9 mouse cellular contexts compared by ENCODE assay signal in the genomic region with DNA sequence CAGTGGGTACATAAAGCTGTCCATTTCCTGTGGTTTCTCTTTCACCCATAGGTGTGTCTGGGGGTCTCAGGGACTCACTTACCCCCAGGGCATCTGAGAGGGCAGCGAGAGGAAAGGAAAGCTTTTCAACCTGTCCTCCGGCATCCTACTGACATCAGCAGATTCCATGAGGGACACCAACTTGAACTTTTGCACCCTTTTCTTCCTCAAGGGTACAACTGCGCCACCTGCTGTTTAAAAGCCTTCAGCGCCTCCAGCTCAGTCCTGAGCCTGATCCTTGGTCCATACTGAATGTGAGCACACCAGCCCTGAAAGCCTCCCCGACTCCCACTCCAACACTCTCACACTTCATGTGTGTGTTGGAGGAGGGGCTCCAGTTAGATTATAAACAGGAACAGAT. TPM values are rescaled to one million over a fixed set of nuclear protein-coding genes. Genes with fewer than 3 reads are reported as not detected.
DNase-seq lines count a peak whose midpoint lies in the region; ATAC-seq lines count a peak whose summit lies in the region.
"Had no signal": no experiment of that assay in that cellular context is flagged by ENCODE, and none has a peak within 500 bp of the region (broad histone marks: within the 10 kb centered on the region; RNA-seq: fewer than 3 reads in every experiment).

No protein-coding gene starts in this region.

- no peak overlapping the region for H3K9ac ChIP-seq in heart, embryonic 13.5 days
- no peak overlapping the region for H3K9ac ChIP-seq in heart, embryonic 16.5 days (ENCODE audit: low read length)
- H3K9ac ChIP-seq in midbrain, embryonic 15.5 days, result no peak overlapping the region
- H3K9ac ChIP-seq: embryonic facial prominence, embryonic 12.5 days had no signal

- DNase-seq in heart, embryonic 10.5 days (ENCODE audit: low spot score), result no peak
- DNase-seq in ES-CJ7 (ENCODE audit: low read depth, low spot score), result peak; percentile 79
- peak; percentile 19 for DNase-seq in cerebellum, adult 8-10 months
- peak; percentile 89 for DNase-seq in kidney, postnatal 4 days
- DNase-seq in yolk sac, embryonic 10.5 days (ENCODE audit: low spot score), result peak; percentile 56

- no peaks in the 10 kb centered on the region for H3K9me3 ChIP-seq in heart, embryonic 13.5 days
- H3K9me3 ChIP-seq in heart, embryonic 10.5 days, result no peaks in the 10 kb centered on the region
- no peaks in the 10 kb centered on the region for H3K9me3 ChIP-seq in heart, embryonic 16.5 days (replicated peaks; ENCODE audit: control insufficient read depth, low read length)
- no peaks in the 10 kb centered on the region for H3K9me3 ChIP-seq in midbrain, embryonic 15.5 days
- H3K9me3 ChIP-seq: embryonic facial prominence, embryonic 12.5 days had no signal

- no peaks in the 10 kb centered on the region for H3K27me3 ChIP-seq in heart, embryonic 13.5 days (replicated peaks)
- 0 out of 2 replicates have a peak, but pooled peaks cover 2% of the 10 kb centered on the region for H3K27me3 ChIP-seq in heart, embryonic 10.5 days (ENCODE audit: insufficient read depth, poor library complexity, severe bottlenecking)
- H3K27me3 ChIP-seq in heart, embryonic 16.5 days (ENCODE audit: control insufficient read depth, insufficient read depth, low read length), result no peaks in the 10 kb centered on the region
- no peaks in the 10 kb centered on the region for H3K27me3 ChIP-seq in midbrain, embryonic 15.5 days (replicated peaks)
- H3K27me3 ChIP-seq: embryonic facial prominence, embryonic 12.5 days had no signal

- H3K27ac ChIP-seq in heart, embryonic 13.5 days (replicated peaks), result no peak overlapping the region
- no peak overlapping the region for H3K27ac ChIP-seq in heart, embryonic 10.5 days
- no peak overlapping the region for H3K27ac ChIP-seq in heart, embryonic 16.5 days (ENCODE audit: low read length)
- H3K27ac ChIP-seq in midbrain, embryonic 15.5 days, result no peak overlapping the region
- H3K27ac ChIP-seq: embryonic facial prominence, embryonic 12.5 days had no signal

- H3K36me3 ChIP-seq in heart, embryonic 13.5 days, result peaks cover 23% of the 10 kb centered on the region
- peaks cover 23% of the 10 kb centered on the region for H3K36me3 ChIP-seq in heart, embryonic 10.5 days
- no peaks in the 10 kb centered on the region; the same call in 1 of the 2 replicates for H3K36me3 ChIP-seq in heart, embryonic 16.5 days (ENCODE audit: control insufficient read depth, insufficient read depth)
- H3K36me3 ChIP-seq in midbrain, embryonic 15.5 days (replicated peaks), result no peaks in the 10 kb centered on the region

- no peak for ATAC-seq in heart, embryonic 13.5 days (ENCODE audit: extremely low read depth, insufficient number of reproducible peaks, low FRiP score, low TSS enrichment)
- ATAC-seq in heart, embryonic 16.5 days (replicated peaks; ENCODE audit: extremely low read depth, insufficient read depth, low FRiP score), result no peak
- 0 out of 2 replicates have a peak, but pooled peaks have one; percentile 18 for ATAC-seq in midbrain, embryonic 15.5 days (replicated peaks)

- peak overlapping the region; percentile 45 for H3K4me2 ChIP-seq in heart, embryonic 13.5 days
- peak overlapping the region; percentile 35; the same call in 1 of the 2 replicates for H3K4me2 ChIP-seq in heart, embryonic 16.5 days (ENCODE audit: low read depth, low read length)
- no peak overlapping the region for H3K4me2 ChIP-seq in midbrain, embryonic 15.5 days
- H3K4me2 ChIP-seq: embryonic facial prominence, embryonic 12.5 days had no signal

- H3K4me1 ChIP-seq in heart, embryonic 13.5 days, result peaks cover 6% of the 10 kb centered on the region; the same call in 1 of the 2 replicates
- H3K4me1 ChIP-seq in heart, embryonic 10.5 days, result peaks cover 5% of the 10 kb centered on the region; the same call in 1 of the 2 replicates
- H3K4me1 ChIP-seq in heart, embryonic 16.5 days (ENCODE audit: control insufficient read depth, insufficient read depth, low read length), result no peaks in the 10 kb centered on the region; the same call in 1 of the 2 replicates
- peaks cover 8% of the 10 kb centered on the region; the same call in 1 of the 2 replicates for H3K4me1 ChIP-seq in midbrain, embryonic 15.5 days
- H3K4me1 ChIP-seq: embryonic facial prominence, embryonic 12.5 days had no signal

- 14% methylated on average over 5 of the region's 5 CpGs for WGBS in heart, embryonic 13.5 days
- WGBS in heart, embryonic 10.5 days, result 15% methylated on average over 5 of the region's 5 CpGs
- 8% methylated on average over 5 of the region's 5 CpGs for WGBS in heart, embryonic 16.5 days
- WGBS in midbrain, embryonic 15.5 days, result 24% methylated on average over 5 of the region's 5 CpGs

- no peak overlapping the region for H3K4me3 ChIP-seq in heart, embryonic 13.5 days
- H3K4me3 ChIP-seq in heart, embryonic 10.5 days, result no peak overlapping the region
- no peak overlapping the region; the same call in 1 of the 2 replicates for H3K4me3 ChIP-seq in heart, embryonic 16.5 days (ENCODE audit: low read length)
- H3K4me3 ChIP-seq in midbrain, embryonic 15.5 days, result no peak overlapping the region
- H3K4me3 ChIP-seq: embryonic facial prominence, embryonic 12.5 days had no signal

RNA-seq across cellular contexts. Expression of gene S1pr3, which starts 16.2 kb away (rescaled TPM):
- 19.3 and 24.0 TPM in 2 replicates for polyA plus RNA-seq in heart, embryonic 13.5 days (2015; fragmentation: Nextera tagmentation; extraction: Ambion mirVana)
- polyA plus RNA-seq in heart, embryonic 10.5 days (2016; fragmentation: Nextera tagmentation; extraction: Ambion mirVana), result 16.9 and 30.5 TPM in 2 replicates
- 23.4 and 30.2 TPM in 2 replicates for polyA plus RNA-seq in heart, embryonic 16.5 days (2015; fragmentation: Nextera tagmentation; extraction: Ambion mirVana)
- polyA plus RNA-seq in midbrain, embryonic 15.5 days (2015; fragmentation: Nextera tagmentation; extraction: Ambion mirVana), result 13.6 and 14.0 TPM in 2 replicates
